Mouse (Mus musculus): ENCODE results near the gene Sar1b.

DNA sequence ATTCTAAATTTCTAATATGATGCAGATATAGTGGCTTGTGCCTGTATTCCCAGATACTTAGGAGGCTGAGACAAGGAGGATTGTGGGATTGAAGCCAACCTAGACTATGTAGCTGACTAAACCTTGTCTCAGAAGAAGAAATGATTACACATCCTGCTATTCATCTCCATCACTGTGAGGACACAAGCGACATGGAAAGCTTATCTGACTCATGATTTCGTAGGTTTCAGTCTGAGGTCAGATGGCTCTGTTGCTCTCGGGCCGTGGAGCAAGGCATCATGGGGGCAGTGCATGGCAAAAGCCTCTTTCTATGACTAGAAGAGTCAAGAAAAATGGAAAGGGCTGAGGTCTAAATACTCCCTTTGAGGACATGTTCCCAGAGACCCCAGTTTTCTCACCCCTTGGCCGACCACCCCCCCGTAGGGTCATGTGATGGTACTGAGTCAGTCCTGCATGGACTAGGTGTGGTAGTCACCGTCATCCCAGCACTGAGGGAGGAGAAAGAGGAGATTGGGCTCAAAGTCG, 48.6 kb downstream of the Sar1b start:
- TF ChIP-seq CTCF (IDR thresholded peaks at IDR 0.05; ENCODE audit: low read depth, low read length): no peak
- no peak for TF ChIP-seq POLR2AphosphoS5 (IDR thresholded peaks at IDR 0.05; ENCODE audit: insufficient replicate concordance, low read depth, low read length)
